Mouse (Mus musculus) bone marrow macrophage, adult 2 months (primary cell): ENCODE results near the gene Gm20388.

ENCODE experiments used
- CTCF ChIP-seq: IDR thresholded peaks from 2 replicates; pipeline ENCODE4 v1.5.1; 2012; ENCODE audit warnings: low read depth, mild to moderate bottlenecking, low read length, moderate library complexity
- POLR2A ChIP-seq: IDR thresholded peaks from 2 replicates; pipeline ENCODE4 v1.6.1; 2012; ENCODE audit warnings: mild to moderate bottlenecking, low read depth, low read length, borderline replicate concordance

- TF ChIP-seq CTCF (no peak), POLR2A (no peak)
These were observed 1174.9 kb downstream of the Gm20388 start for GRCm38 (mm10) chr8:121085561-121085960.
